Mouse (Mus musculus) megakaryocyte, embryonic 14.5 days (primary cell): Measurements from ENCODE around the gene Morn3. TPM values are rescaled to one million over a fixed set of nuclear protein-coding genes. Genes with fewer than 3 reads are reported as not detected.
"Not testable (repeated sequence)": the region's sequence is repeated elsewhere in the genome, so short reads cannot be mapped to it uniquely, and the experiment has no call there.

Experiments used
- H3K27me3 ChIP-seq: replicated peaks from 2 replicates; pipeline ENCODE3; 2012; ENCODE audit warnings: inconsistent platforms
- H3K36me3 ChIP-seq: replicated peaks from 2 replicates; pipeline ENCODE3; 2012; ENCODE audit warnings: low read length, inconsistent platforms, mixed read lengths
- H3K4me1 ChIP-seq: 2 replicates; pipeline ENCODE4 v1.6.1; 2012; ENCODE audit warnings: inconsistent platforms
- H3K4me3 ChIP-seq: replicated peaks from 2 replicates; pipeline ENCODE3; 2012; ENCODE audit warnings: moderate library complexity, mild to moderate bottlenecking, inconsistent platforms
- H3K9me3 ChIP-seq: 2 replicates; pipeline ENCODE4 v1.6.1; 2012; ENCODE audit warnings: inconsistent platforms
- FLI1 ChIP-seq: IDR thresholded peaks from 2 replicates; pipeline ENCODE4 v1.6.1; 2012; ENCODE audit warnings: low read length, inconsistent platforms, mixed read lengths
- GATA1 ChIP-seq: IDR thresholded peaks from 3 replicates; pipeline ENCODE4 v1.6.1; 2012; ENCODE audit warnings: mixed read lengths, low read length, inconsistent platforms, borderline replicate concordance
- polyA plus RNA-seq: library from polyadenylated mRNA; stranded (reverse); fragments of >175 nt; gene quantifications from 2 replicates; pipeline ENCODE4 v1.2.3, GENCODE M21; 2012; ENCODE audit warnings: low replicate concordance; ENCODE audit not compliant: insufficient read depth

Morn3 gene
- polyA plus RNA-seq, 1 experiment: not detected

DNA sequence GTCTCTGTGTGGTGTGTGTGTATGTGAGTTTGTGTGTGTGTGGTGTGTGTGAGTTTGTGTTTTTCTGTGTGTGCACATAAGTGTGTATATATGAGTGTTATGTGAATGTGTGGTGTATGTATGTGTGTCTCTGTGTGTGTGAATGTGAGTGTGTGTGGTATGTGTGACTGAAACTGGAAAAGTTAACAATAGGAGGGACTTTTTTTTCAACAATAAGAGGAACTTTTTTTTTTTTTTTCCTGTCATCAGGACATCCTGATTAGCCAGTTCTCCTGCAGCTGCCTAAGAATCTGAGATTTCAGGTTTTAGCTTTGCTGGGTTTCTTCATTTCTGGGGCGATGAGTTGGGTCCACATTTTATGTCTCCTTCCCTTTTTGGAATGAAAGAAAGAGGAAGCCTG, 32.8 kb upstream of the Morn3 start:
- Histone ChIP-seq H3K4me1 (peaks cover 58% of the 10 kb centered on the region), H3K9me3 (peaks cover 3% of the 10 kb centered on the region; the same call in 1 of the 2 replicates), H3K36me3 (no peaks in the 10 kb centered on the region), H3K27me3 (no peaks in the 10 kb centered on the region), H3K4me3 (no peak overlapping the region)
- no peak for TF ChIP-seq GATA1
- no peak for TF ChIP-seq FLI1

- peaks cover 52% of the 10 kb centered on the region for H3K4me1 ChIP-seq
- peaks cover 9% of the 10 kb centered on the region for H3K9me3 ChIP-seq
- no peaks in the 10 kb centered on the region for H3K27me3 ChIP-seq
- TF ChIP-seq GATA1: no peak
- TF ChIP-seq FLI1: no peak
- peak overlapping the region; percentile 97 for H3K4me3 ChIP-seq
- no peaks in the 10 kb centered on the region for H3K36me3 ChIP-seq
Measured at GRCm38 (mm10) chr5:123076419-123077281, 29.8 kb upstream of the Morn3 start.

DNA sequence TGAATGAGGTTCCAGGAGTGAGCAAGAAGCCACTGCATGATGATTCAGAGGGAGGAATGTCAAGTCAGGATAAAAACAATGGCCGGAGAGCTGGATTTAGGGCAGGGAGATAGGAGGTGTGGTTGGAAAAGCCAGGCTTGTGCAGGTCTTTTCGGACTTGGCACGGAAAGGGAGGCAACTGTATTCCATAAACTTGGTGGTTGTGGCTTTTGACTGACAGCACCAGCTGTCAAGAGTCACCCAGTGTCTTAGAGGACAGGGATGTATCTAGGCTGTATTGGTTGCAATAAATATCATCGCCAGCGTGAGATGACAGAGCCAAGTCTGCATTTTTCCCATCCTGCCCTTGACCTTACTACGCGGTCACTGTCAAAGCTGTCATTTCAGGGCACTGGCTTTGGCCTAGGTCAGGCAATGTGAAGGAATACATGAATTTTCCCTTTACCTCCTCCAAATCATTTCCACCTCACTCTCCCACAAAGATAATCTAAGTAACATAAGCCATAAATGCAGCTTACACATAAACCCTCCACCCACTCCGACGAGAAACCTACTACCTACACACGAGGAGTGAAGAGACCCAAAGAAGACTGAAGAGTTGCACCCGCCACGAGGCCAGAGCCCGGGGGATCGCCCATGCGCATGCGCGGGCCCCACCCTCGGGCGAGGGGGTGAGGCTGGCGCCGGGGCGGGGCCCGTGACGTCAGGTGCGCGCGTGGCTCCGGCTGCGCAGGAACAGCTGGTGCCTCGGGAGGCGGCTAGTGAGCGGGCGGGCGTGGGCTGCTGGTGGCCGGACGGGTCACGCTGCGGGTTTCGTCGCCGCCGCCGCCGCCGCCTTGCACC, 29.0 kb upstream of the Morn3 start:
- H3K4me3 ChIP-seq: peak overlapping the region; percentile 97
- peaks cover 52% of the 10 kb centered on the region for H3K4me1 ChIP-seq
- TF ChIP-seq FLI1 (no peak), GATA1 (no peak)
- H3K27me3 ChIP-seq: no peaks in the 10 kb centered on the region
- peaks cover 11% of the 10 kb centered on the region for H3K9me3 ChIP-seq
- H3K36me3 ChIP-seq: no peaks in the 10 kb centered on the region

GRCm38 (mm10) chr5:123068714-123069113, 21.9 kb upstream of the Morn3 start:
- Histone ChIP-seq H3K4me3 (no peak overlapping the region), H3K36me3 (no peaks in the 10 kb centered on the region), H3K9me3 (peaks cover 14% of the 10 kb centered on the region), H3K4me1 (peaks cover 20% of the 10 kb centered on the region), H3K27me3 (no peaks in the 10 kb centered on the region)
- TF ChIP-seq FLI1 (no peak), GATA1 (no peak)

GRCm38 (mm10) chr5:123068115-123068514, 21.3 kb upstream of the Morn3 start, which contains the start of gene Tmem120b:
Tmem120b (plus strand) TSS chr5:123068415.
- no peaks in the 10 kb centered on the region for H3K36me3 ChIP-seq
- no peaks in the 10 kb centered on the region for H3K27me3 ChIP-seq
- TF ChIP-seq GATA1 (no peak), FLI1 (no peak)
- peaks cover 14% of the 10 kb centered on the region for H3K9me3 ChIP-seq
- no peak within 1 kb of the TSS for H3K4me3 ChIP-seq
- peaks cover 20% of the 10 kb centered on the region for H3K4me1 ChIP-seq

DNA sequence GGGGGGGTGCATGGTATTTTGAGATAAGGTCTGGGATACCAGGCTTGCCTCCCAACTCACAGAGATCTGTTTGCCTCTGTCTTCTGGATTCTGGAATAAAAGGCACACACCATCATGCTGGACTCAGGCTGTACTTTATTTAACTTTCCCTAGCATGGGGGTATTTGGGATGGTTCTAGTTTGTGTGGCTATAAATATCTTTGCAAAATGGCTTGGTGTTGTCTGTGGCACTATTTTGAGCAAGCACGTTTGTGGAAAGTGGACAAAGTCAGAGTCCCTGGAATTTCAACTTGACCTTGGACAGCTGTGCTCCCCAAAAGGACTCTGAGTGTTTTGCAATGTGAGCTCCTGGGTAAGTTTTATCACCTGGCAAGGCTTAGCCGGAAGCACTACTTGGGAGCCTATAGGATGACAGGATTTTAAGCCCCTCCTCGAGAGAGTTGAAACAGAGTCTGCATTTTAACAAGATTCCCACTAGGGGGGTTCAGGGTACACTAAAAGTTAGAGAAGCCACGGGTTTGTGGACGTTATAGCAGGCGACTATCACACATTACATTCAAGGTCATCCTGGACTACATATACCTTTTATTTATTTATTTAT, 20.7 kb upstream of the Morn3 start:
- TF ChIP-seq FLI1 (no peak), GATA1 (no peak)
- no peak overlapping the region for H3K4me3 ChIP-seq

GRCm38 (mm10) chr5:123064207-123064606, 17.4 kb upstream of the Morn3 start:
- Histone ChIP-seq H3K27me3 (no peaks in the 10 kb centered on the region), H3K36me3 (no peaks in the 10 kb centered on the region), H3K4me3 (no peak overlapping the region), H3K9me3 (no peaks in the 10 kb centered on the region), H3K4me1 (peaks cover 35% of the 10 kb centered on the region)
- TF ChIP-seq FLI1 (no peak), GATA1 (no peak)

More for the DNA sequence above, 20.7 kb upstream of the Morn3 start:
- H3K4me1 ChIP-seq: peaks cover 20% of the 10 kb centered on the region
- H3K27me3 ChIP-seq: no peaks in the 10 kb centered on the region
- H3K36me3 ChIP-seq: no peaks in the 10 kb centered on the region
- H3K9me3 ChIP-seq: peaks cover 14% of the 10 kb centered on the region

GRCm38 (mm10) chr5:123063141-123063540, 16.3 kb upstream of the Morn3 start:
- peaks cover 38% of the 10 kb centered on the region for H3K4me1 ChIP-seq
- no peaks in the 10 kb centered on the region for H3K27me3 ChIP-seq
- H3K36me3 ChIP-seq: no peaks in the 10 kb centered on the region
- TF ChIP-seq GATA1 (no peak), FLI1 (no peak)
- H3K9me3 ChIP-seq: no peaks in the 10 kb centered on the region
- no peak overlapping the region for H3K4me3 ChIP-seq

DNA sequence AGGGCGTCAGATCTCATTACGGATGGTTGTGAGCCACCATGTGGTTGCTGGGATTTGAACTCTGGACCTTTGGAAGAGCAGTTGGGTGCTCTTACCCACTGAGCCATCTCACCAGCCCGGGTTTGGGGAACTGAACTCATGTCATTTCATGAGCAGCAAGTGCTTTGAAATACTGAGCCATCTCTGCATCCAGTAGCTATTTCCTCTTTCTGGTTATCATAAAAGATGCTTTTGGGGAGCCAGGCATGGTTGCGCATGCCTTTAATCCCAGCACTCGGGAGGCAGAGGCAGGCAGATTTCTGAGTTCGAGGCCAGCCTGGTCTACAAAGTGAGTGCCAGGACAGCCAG, 14.6 kb upstream of the Morn3 start:
- H3K36me3 ChIP-seq, H3K4me3 ChIP-seq, H3K9me3 ChIP-seq, H3K27me3 ChIP-seq: not testable (repeated sequence)
- peaks cover 34% of the 10 kb centered on the region for H3K4me1 ChIP-seq
